Mouse (Mus musculus) CH12.LX (cell line): ENCODE data around the gene Mamdc4. TPM values are rescaled to one million over a fixed set of nuclear protein-coding genes. Genes with fewer than 3 reads are reported as not detected.

Experiments
- DNase-seq: peaks from one replicate; pipeline ENCODE4 v3.0.0-alpha.2; 2013; ENCODE audit errors: extremely low read depth
- H3K27ac ChIP-seq: 2 replicates; pipeline ENCODE4 v1.5.1; 2012; ENCODE audit warnings: low read depth, mild to moderate bottlenecking, control low read depth, moderate library complexity; ENCODE audit not compliant: insufficient read depth
- H3K27me3 ChIP-seq: replicated peaks from 2 replicates; pipeline ENCODE3; 2012; ENCODE audit warnings: inconsistent platforms
- H3K36me3 ChIP-seq, 2 experiments: replicated peaks in 1 of 2; 2 replicates each; pipeline versions ENCODE3 to v1.6.1; 2012; ENCODE audit warnings: inconsistent platforms in 1 of 2, low read length in 1 of 2, mild to moderate bottlenecking in 1 of 2, mixed read lengths in 1 of 2, moderate library complexity in 1 of 2; ENCODE audit not compliant: control insufficient read depth in 1 of 2, insufficient read depth in 1 of 2
- H3K4me1 ChIP-seq, 2 experiments: 2 replicates each; pipeline ENCODE4 v1.6.1; 2012; ENCODE audit warnings: inconsistent platforms in 1 of 2, moderate library complexity in 1 of 2; ENCODE audit not compliant: insufficient read depth in 2 of 2, control insufficient read depth in 1 of 2
- H3K4me2 ChIP-seq: 2 replicates; pipeline ENCODE4 v1.6.1; 2012; ENCODE audit warnings: low read depth, mild to moderate bottlenecking, control low read depth; ENCODE audit not compliant: poor library complexity, insufficient read depth, severe bottlenecking
- H3K4me3 ChIP-seq, 3 experiments: fragments of 150-350 bp in 1 of 3; sonication (generic) in 1 of 3; replicated peaks in 1 of 3; 2 replicates each; pipeline versions ENCODE3 to v1.5.1; 2011 to 2012; ENCODE audit warnings: low read depth in 2 of 3, low read length in 2 of 3, mild to moderate bottlenecking in 2 of 3, moderate library complexity in 2 of 3, control low read depth in 1 of 3, improper control_type of control experiment in 1 of 3, inconsistent platforms in 1 of 3, mixed read lengths in 1 of 3; ENCODE audit not compliant: poor library complexity in 1 of 3
- H3K79me2 ChIP-seq: replicated peaks from 2 replicates; pipeline ENCODE4 v1.6.1; 2012; ENCODE audit warnings: mild to moderate bottlenecking, moderate library complexity; ENCODE audit not compliant: control insufficient read depth, poor library complexity, insufficient read depth, severe bottlenecking; ENCODE audit errors: extremely low read depth
- H3K9ac ChIP-seq: 2 replicates; pipeline ENCODE4 v1.6.1; 2012; ENCODE audit warnings: low read depth, mild to moderate bottlenecking, control low read depth, moderate library complexity; ENCODE audit not compliant: insufficient read depth
- H3K9me3 ChIP-seq: replicated peaks from 2 replicates; pipeline ENCODE3; 2012; ENCODE audit warnings: low read length, inconsistent platforms, mixed read lengths
- BHLHE40 ChIP-seq: IDR thresholded peaks from 2 replicates; pipeline ENCODE4 v1.6.1; 2011; ENCODE audit warnings: mild to moderate bottlenecking, low read depth, low read length, improper control_type of control experiment
- CHD1 ChIP-seq: IDR thresholded peaks from 2 replicates; pipeline ENCODE4 v1.6.1; 2012; ENCODE audit warnings: low read depth, low read length, improper control_type of control experiment, inconsistent platforms
- CHD2 ChIP-seq: IDR thresholded peaks from 2 replicates; pipeline ENCODE4 v1.6.1; 2011; ENCODE audit warnings: low read length, improper control_type of control experiment
- CTCF ChIP-seq, 2 experiments: IDR thresholded peaks in 1 of 2; conservative IDR thresholded peaks in 1 of 2; 2 replicates each; pipeline ENCODE4 v1.5.1; 2011 to 2012; ENCODE audit warnings: low read depth in 2 of 2, low read length in 2 of 2, improper control_type of control experiment in 1 of 2, inconsistent platforms in 1 of 2, mild to moderate bottlenecking in 1 of 2, moderate library complexity in 1 of 2
- ELF1 ChIP-seq: IDR thresholded peaks from 2 replicates; pipeline ENCODE4 v1.6.1; 2014; ENCODE audit warnings: low read depth, mild to moderate bottlenecking, inconsistent platforms, low read length, improper control_type of control experiment
- GABPA ChIP-seq: IDR thresholded peaks from 2 replicates; pipeline ENCODE4 v1.6.1; 2012; ENCODE audit warnings: low read depth, low read length, improper control_type of control experiment, inconsistent platforms; ENCODE audit not compliant: insufficient replicate concordance
- JUND ChIP-seq: conservative IDR thresholded peaks from 2 replicates; pipeline ENCODE4 v1.6.1; 2011; ENCODE audit warnings: low read depth, low read length, improper control_type of control experiment
- MAFK ChIP-seq: IDR thresholded peaks from 2 replicates; pipeline ENCODE4 v1.6.1; 2011; ENCODE audit warnings: low read length, improper control_type of control experiment; ENCODE audit not compliant: insufficient replicate concordance
- MAZ ChIP-seq: IDR thresholded peaks from 2 replicates; pipeline ENCODE4 v1.6.1; 2012; ENCODE audit warnings: low read depth, mild to moderate bottlenecking, inconsistent platforms, low read length, improper control_type of control experiment, moderate library complexity
- MXI1 ChIP-seq: IDR thresholded peaks from 2 replicates; pipeline ENCODE4 v1.6.1; 2011; ENCODE audit warnings: mild to moderate bottlenecking, low read depth, low read length, improper control_type of control experiment
- NRF1 ChIP-seq: IDR thresholded peaks from 2 replicates; pipeline ENCODE4 v1.6.1; 2014; ENCODE audit warnings: low read depth, mild to moderate bottlenecking, inconsistent platforms, low read length, improper control_type of control experiment, moderate library complexity
- PAX5 ChIP-seq: IDR thresholded peaks from 2 replicates; pipeline ENCODE4 v1.6.1; 2012; ENCODE audit warnings: low read length, inconsistent platforms, mixed read lengths
- POLR2A ChIP-seq: IDR thresholded peaks from 2 replicates; pipeline ENCODE4 v1.6.1; 2011; ENCODE audit warnings: low read depth, mild to moderate bottlenecking, improper control_type of control experiment, low read length
- POLR2AphosphoS2 ChIP-seq: IDR thresholded peaks from 2 replicates; pipeline ENCODE4 v1.6.1; 2011; ENCODE audit warnings: low read depth, low read length, improper control_type of control experiment
- RAD21 ChIP-seq: IDR thresholded peaks from 2 replicates; pipeline ENCODE4 v1.6.1; 2011; ENCODE audit warnings: low read depth, mild to moderate bottlenecking, low read length, improper control_type of control experiment, moderate library complexity
- SIN3A ChIP-seq: IDR thresholded peaks from 2 replicates; pipeline ENCODE4 v1.6.1; 2012; ENCODE audit warnings: low read length, improper control_type of control experiment, inconsistent platforms
- TBP ChIP-seq: conservative IDR thresholded peaks from 2 replicates; pipeline ENCODE4 v1.6.1; 2011; ENCODE audit warnings: low read depth, low read length, improper control_type of control experiment
- TCF12 ChIP-seq: IDR thresholded peaks from 2 replicates; pipeline ENCODE4 v1.6.1; 2014; ENCODE audit warnings: low read depth, mild to moderate bottlenecking, inconsistent platforms, low read length, improper control_type of control experiment
- UBTF ChIP-seq: IDR thresholded peaks from 2 replicates; pipeline ENCODE4 v1.6.1; 2012; ENCODE audit warnings: low read depth, mild to moderate bottlenecking, inconsistent platforms, low read length, improper control_type of control experiment, moderate library complexity
- USF2 ChIP-seq: conservative IDR thresholded peaks from 2 replicates; pipeline ENCODE4 v1.6.1; 2011; ENCODE audit warnings: low read depth, low read length, improper control_type of control experiment
- ZKSCAN1 ChIP-seq: IDR thresholded peaks from 2 replicates; pipeline ENCODE4 v1.6.1; 2012; ENCODE audit warnings: low read depth, inconsistent platforms, low read length, improper control_type of control experiment, borderline replicate concordance
- ZMIZ1 ChIP-seq: IDR thresholded peaks from 2 replicates; pipeline ENCODE4 v1.6.1; 2012; ENCODE audit warnings: low read depth, mild to moderate bottlenecking, inconsistent platforms, low read length, improper control_type of control experiment
- dilution Hi-C: fragments of 300-500 bp; cut with MboI; formaldehyde crosslinking; loops from 2 replicates; pipeline ENCODE4 v1.14.3; 2020; ENCODE audit warnings: low sequenced_read_pairs; ENCODE audit not compliant: extremely low pct_unique_long_range_greater_than_20kb, extremely low pct_ligation_motif_present
- in situ Hi-C: fragments of 300-500 bp; cut with MboI; formaldehyde crosslinking; loops from 3 replicates; pipeline ENCODE4 v1.14.3; 2019; ENCODE audit warnings: low sequenced_read_pairs, low pct_ligation_motif_present, low pct_unique_long_range_greater_than_20kb, mixed read lengths
- polyA plus RNA-seq: library from polyadenylated mRNA; unstranded; fragments of >175 nt; gene quantifications from 2 replicates; pipeline ENCODE4 v1.2.1, GENCODE M21; 2012; ENCODE audit warnings: low read depth; ENCODE audit not compliant: insufficient read length
- total RNA-seq, 2 experiments: library from RNA; depleted of rRNA; stranded (reverse); fragments of 300-350 nt in 1 of 2; fragments of >200 nt in 1 of 2; gene quantifications; 2 replicates each; pipeline ENCODE4 v1.2.3; 2012 to 2014

The Mamdc4 gene
- total and polyA plus RNA-seq, 3 experiments, result 4.4 to 34.9 (median 11.5) TPM

DNA sequence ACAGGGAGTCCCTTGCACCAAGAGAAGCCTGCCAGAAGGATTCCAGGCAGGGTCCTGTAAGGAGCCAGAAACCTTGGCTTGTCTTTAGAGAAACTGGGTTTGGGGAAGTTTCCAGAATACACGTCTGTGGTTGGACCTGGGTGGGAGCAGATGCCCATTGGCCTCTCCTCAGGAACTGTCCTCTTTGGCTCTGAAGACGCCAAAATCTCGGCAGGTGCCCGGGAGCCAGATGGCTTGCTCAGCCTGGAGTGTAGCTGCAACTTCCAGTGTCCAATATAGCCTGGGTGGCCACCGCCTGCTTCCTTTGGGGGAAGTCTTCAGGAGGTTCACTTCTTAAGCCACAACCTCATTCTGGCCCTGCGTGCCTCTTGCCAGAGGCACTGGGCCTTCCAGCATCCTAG is 7.3 kb upstream of the Mamdc4 start:
- no peak for TF ChIP-seq CHD2
- no peak for TF ChIP-seq UBTF
- TF ChIP-seq CHD1, result no peak
- no peak for TF ChIP-seq TBP
- TF ChIP-seq POLR2AphosphoS2, result no peak
- no peak for TF ChIP-seq PAX5
- no peak for TF ChIP-seq MAFK
- no peak for TF ChIP-seq POLR2A
- TF ChIP-seq MAZ, result no peak
- TF ChIP-seq RAD21, result no peak
- no peak for TF ChIP-seq ELF1
- TF ChIP-seq NRF1, result no peak
- TF ChIP-seq GABPA, result no peak
- no peak for TF ChIP-seq USF2
- TF ChIP-seq JUND, result no peak
- no peak for TF ChIP-seq BHLHE40
- no peak for TF ChIP-seq ZMIZ1
- TF ChIP-seq MXI1, result no peak
- no peak for TF ChIP-seq ZKSCAN1
- TF ChIP-seq CTCF (conservative IDR thresholded peaks at IDR 0.05 in 1 of 2, IDR thresholded peaks at IDR 0.05 in 1 of 2; ENCODE audit: low read depth in 2 of 2, low read length in 2 of 2), result no peak
- no peaks in the 10 kb centered on the region for H3K79me2 ChIP-seq
- H3K9me3 ChIP-seq, result peaks cover 33% of the 10 kb centered on the region
- dilution Hi-C loops, result no loop called here
- peaks cover 46 to 80% of the 10 kb centered on the region in 2 experiments for H3K36me3 ChIP-seq
- in situ Hi-C loops, result no loop called here
- no peak for DNase-seq
- no peak overlapping the region for H3K27ac ChIP-seq
- peaks cover 5 to 24% of the 10 kb centered on the region in 2 experiments; a peak in 3 of 4 replicates for H3K4me1 ChIP-seq
- H3K9ac ChIP-seq, result no peak overlapping the region
- H3K27me3 ChIP-seq, result no peaks in the 10 kb centered on the region
- no peak overlapping the region for H3K4me2 ChIP-seq
- no peak overlapping the region for H3K4me3 ChIP-seq

DNA sequence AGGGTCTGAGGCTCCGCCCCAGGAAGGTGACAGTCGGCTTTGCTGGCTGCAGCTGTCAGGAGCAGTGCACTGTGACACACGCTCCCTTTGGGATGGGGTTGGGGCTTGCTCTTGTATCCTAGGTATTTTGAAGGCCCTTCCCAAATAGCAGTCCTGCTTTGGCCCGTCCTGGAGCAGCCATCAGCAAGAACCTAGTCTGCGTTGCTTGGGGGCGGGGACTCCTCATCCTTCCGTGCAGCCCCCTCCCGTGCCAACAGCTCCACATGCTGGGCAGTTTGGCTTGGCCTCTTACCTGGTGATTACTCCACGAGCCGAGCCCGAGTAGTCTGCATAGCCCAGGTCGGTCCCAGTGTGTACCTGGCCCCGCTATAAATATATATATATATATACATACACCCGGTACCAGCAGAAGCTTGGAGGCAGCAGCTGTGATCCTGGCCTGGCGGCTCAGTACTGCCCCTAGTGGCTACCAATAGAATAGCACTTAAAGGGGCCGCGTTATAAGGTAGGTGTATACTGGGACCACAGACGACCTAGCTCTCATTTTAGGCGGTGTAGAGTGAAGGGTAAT is 6.7 kb upstream of the Mamdc4 start, which contains the start of gene Ajm1:
Gene Ajm1, minus strand, starts transcription at position 464 of the 571 bp plus-strand sequence.
- Histone ChIP-seq H3K4me2 (peak within 1 kb of the TSS; percentile 34), H3K9me3 (peaks cover 37% of the 10 kb centered on the region), H3K27ac (no peak within 1 kb of the TSS), H3K27me3 (no peaks in the 10 kb centered on the region), H3K79me2 (no peaks in the 10 kb centered on the region), H3K36me3 (peaks cover 47 to 78% of the 10 kb centered on the region in 2 experiments)
- TF ChIP-seq TCF12 (peak; percentile 35; the same call in 1 of the 2 replicates), ZMIZ1 (no peak; the same call in 1 of the 2 replicates), CTCF (conservative IDR thresholded peaks at IDR 0.05 in 1 of 2, IDR thresholded peaks at IDR 0.05 in 1 of 2; ENCODE audit: low read depth in 2 of 2, low read length in 2 of 2) (peak; percentile 82 to 89), SIN3A (no peak), POLR2AphosphoS2 (0 out of 2 replicates have a peak, but pooled peaks have one; percentile 64), RAD21 (peak; percentile 49)
- TF ChIP-seq, all 38 proteins: peak for 4
- Histone ChIP-seq H3K9ac (no peak within 1 kb of the TSS), H3K4me1 (peaks cover 5 to 24% of the 10 kb centered on the region in 2 experiments; a peak in 3 of 4 replicates), H3K4me3 (peak within 1 kb of the TSS; percentile 57 to 60 (median 59))
- dilution Hi-C loops (no loop called here), in situ Hi-C loops (no loop called here)
- DNase-seq, result peak; percentile 76
